Mouse (Mus musculus) bone marrow, adult 2 months (tissue): ENCODE results near the gene Ankrd28.

Experiments
- CTCF ChIP-seq: fragments of 200-500 bp; IDR thresholded peaks from 2 replicates; pipeline ENCODE4 v1.5.1; 2011; ENCODE audit warnings: low read length, control low read depth; ENCODE audit not compliant: control insufficient read depth, insufficient read depth
- POLR2A ChIP-seq: fragments of 200-500 bp; IDR thresholded peaks from 2 replicates; pipeline ENCODE4 v1.6.1; 2011; ENCODE audit warnings: low read depth, mild to moderate bottlenecking, control low read depth, low read length, borderline replicate concordance; ENCODE audit not compliant: control insufficient read depth

- TF ChIP-seq POLR2A (no peak), CTCF (no peak)
These were observed 169.9 kb downstream of the Ankrd28 start for GRCm38 (mm10) chr14:31660312-31661093.
